Mouse (Mus musculus) mouse trophoblast stem cell (cell line): ENCODE measurements around the gene Dync1li2.

ENCODE experiments used
- in situ Hi-C, 2 experiments: fragments of 300-500 bp; cut with MseI, MboI; formaldehyde crosslinking; loops; 2 replicates in 1 of 2; 3 replicates in 1 of 2; pipeline ENCODE4 v1.15.1; 2025

Dync1li2 gene

GRCm38 (mm10) chr8:104383296-104383695 lies 59.6 kb downstream of the Dync1li2 start:
- in situ Hi-C loops: no loop called here

GRCm38 (mm10) chr8:104380961-104381411 lies 61.9 kb downstream of the Dync1li2 start:
- in situ Hi-C loops: no loop called here

- in situ Hi-C loops: no loop called here
Observed at GRCm38 (mm10) chr8:104380269-104380668, 62.6 kb downstream of the Dync1li2 start.

- in situ Hi-C loops: no loop called here
Observed at GRCm38 (mm10) chr8:104379301-104379836, 63.5 kb downstream of the Dync1li2 start.

GRCm38 (mm10) chr8:104376669-104377068 lies 66.2 kb downstream of the Dync1li2 start:
- in situ Hi-C loops: no loop called here

- in situ Hi-C loops: no loop called here
Observed at GRCm38 (mm10) chr8:104375959-104376358, 66.9 kb downstream of the Dync1li2 start.

GRCm38 (mm10) chr8:104374864-104375846 lies 67.7 kb downstream of the Dync1li2 start:
- in situ Hi-C loops: no loop called here

GRCm38 (mm10) chr8:104374269-104374668 lies 68.6 kb downstream of the Dync1li2 start:
- in situ Hi-C loops: no loop called here

GRCm38 (mm10) chr8:104373779-104374178 lies 69.1 kb downstream of the Dync1li2 start:
- in situ Hi-C loops: no loop called here

GRCm38 (mm10) chr8:104371121-104371520 lies 71.7 kb downstream of the Dync1li2 start:
- in situ Hi-C loops: no loop called here

- in situ Hi-C loops: no loop called here
Observed at GRCm38 (mm10) chr8:104370071-104370470, 72.8 kb downstream of the Dync1li2 start.

- in situ Hi-C loops: no loop called here
Observed at GRCm38 (mm10) chr8:104369591-104369990, 73.3 kb downstream of the Dync1li2 start.
